Mouse (Mus musculus) megakaryocyte, embryonic 14.5 days (primary cell): ENCODE data around the gene Fxyd3. TPM values are rescaled to one million over a fixed set of nuclear protein-coding genes. Genes with fewer than 3 reads are reported as not detected.

ENCODE experiments used
- H3K27me3 ChIP-seq: replicated peaks from 2 replicates; pipeline ENCODE3; 2012; ENCODE audit warnings: inconsistent platforms
- H3K36me3 ChIP-seq: replicated peaks from 2 replicates; pipeline ENCODE3; 2012; ENCODE audit warnings: low read length, inconsistent platforms, mixed read lengths
- H3K4me1 ChIP-seq: 2 replicates; pipeline ENCODE4 v1.6.1; 2012; ENCODE audit warnings: inconsistent platforms
- H3K4me3 ChIP-seq: replicated peaks from 2 replicates; pipeline ENCODE3; 2012; ENCODE audit warnings: moderate library complexity, mild to moderate bottlenecking, inconsistent platforms
- H3K9me3 ChIP-seq: 2 replicates; pipeline ENCODE4 v1.6.1; 2012; ENCODE audit warnings: inconsistent platforms
- FLI1 ChIP-seq: IDR thresholded peaks from 2 replicates; pipeline ENCODE4 v1.6.1; 2012; ENCODE audit warnings: low read length, inconsistent platforms, mixed read lengths
- GATA1 ChIP-seq: IDR thresholded peaks from 3 replicates; pipeline ENCODE4 v1.6.1; 2012; ENCODE audit warnings: mixed read lengths, low read length, inconsistent platforms, borderline replicate concordance
- polyA plus RNA-seq: library from polyadenylated mRNA; stranded (reverse); fragments of >175 nt; gene quantifications from 2 replicates; pipeline ENCODE4 v1.2.3, GENCODE M21; 2012; ENCODE audit warnings: low replicate concordance; ENCODE audit not compliant: insufficient read depth

Gene Fxyd3
- polyA plus RNA-seq, 1 experiment, result not detected

- Histone ChIP-seq H3K9me3 (peaks cover 6% of the 10 kb centered on the region), H3K27me3 (peaks cover 66% of the 10 kb centered on the region), H3K36me3 (no peaks in the 10 kb centered on the region), H3K4me1 (no peaks in the 10 kb centered on the region), H3K4me3 (no peak overlapping the region)
- no peak for TF ChIP-seq GATA1
- no peak for TF ChIP-seq FLI1
Measured at GRCm38 (mm10) chr7:31073546-31073945, 3.0 kb downstream of the Fxyd3 start.

DNA sequence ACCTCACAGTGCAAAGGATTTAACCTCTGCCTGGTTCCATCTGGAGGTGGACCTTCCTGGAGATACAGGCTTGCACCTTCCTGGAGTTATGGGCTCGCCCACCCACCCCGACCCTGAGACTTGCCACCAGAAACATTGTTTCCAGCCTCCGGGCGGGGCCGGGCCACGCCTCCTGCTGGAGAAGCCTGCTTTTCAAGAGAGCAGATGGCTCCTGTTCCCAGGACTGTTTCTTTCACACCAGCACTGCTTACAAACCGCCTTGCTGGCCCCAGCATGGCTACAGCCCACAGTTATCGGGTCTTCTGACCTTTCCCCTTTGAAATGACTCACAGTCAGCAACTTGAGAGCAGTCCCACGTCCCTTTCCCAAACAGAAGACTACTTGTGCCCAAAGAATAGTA, 4.2 kb downstream of the Fxyd3 start:
- peaks cover 70% of the 10 kb centered on the region for H3K27me3 ChIP-seq
- no peaks in the 10 kb centered on the region for H3K36me3 ChIP-seq
- no peak for TF ChIP-seq GATA1
- no peak overlapping the region for H3K4me3 ChIP-seq
- peaks cover 4% of the 10 kb centered on the region; the same call in 1 of the 2 replicates for H3K4me1 ChIP-seq
- peaks cover 6% of the 10 kb centered on the region for H3K9me3 ChIP-seq

DNA sequence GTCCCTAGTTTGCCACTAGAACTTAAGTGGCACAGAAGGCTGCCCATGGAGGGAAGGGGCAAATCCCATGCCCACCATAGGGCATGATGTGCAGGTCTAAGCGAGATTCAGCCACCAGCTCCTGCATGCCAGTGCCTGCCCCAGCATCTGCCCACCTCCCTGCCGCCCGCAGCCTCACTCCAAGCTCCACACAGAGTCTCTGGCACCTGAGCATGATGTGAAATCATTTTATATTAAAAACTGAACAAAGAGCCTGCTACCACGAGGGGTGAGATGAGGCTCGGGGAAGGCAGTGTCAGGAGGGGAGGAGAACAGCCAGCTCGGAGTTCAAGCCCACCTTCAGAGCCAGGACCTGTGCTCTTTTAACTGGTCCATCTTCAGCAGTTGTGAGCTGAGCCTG, 6.2 kb downstream of the Fxyd3 start:
- H3K9me3 ChIP-seq, result peaks cover 6% of the 10 kb centered on the region
- H3K4me1 ChIP-seq, result peaks cover 4% of the 10 kb centered on the region; the same call in 1 of the 2 replicates
- H3K36me3 ChIP-seq, result no peaks in the 10 kb centered on the region
- H3K27me3 ChIP-seq, result peaks cover 70% of the 10 kb centered on the region
- no peak for TF ChIP-seq FLI1
- TF ChIP-seq GATA1, result no peak
- H3K4me3 ChIP-seq, result peak overlapping the region; percentile 10

- Histone ChIP-seq H3K9me3 (peaks cover 6% of the 10 kb centered on the region), H3K4me3 (no peak overlapping the region), H3K27me3 (peaks cover 77% of the 10 kb centered on the region), H3K4me1 (peaks cover 4% of the 10 kb centered on the region; the same call in 1 of the 2 replicates), H3K36me3 (no peaks in the 10 kb centered on the region)
- TF ChIP-seq FLI1 (no peak), GATA1 (no peak)
Measured at GRCm38 (mm10) chr7:31069491-31069890, 7.0 kb downstream of the Fxyd3 start.

GRCm38 (mm10) chr7:31067836-31068235, 8.7 kb downstream of the Fxyd3 start:
- no peak for TF ChIP-seq FLI1
- no peak for TF ChIP-seq GATA1
- no peak overlapping the region for H3K4me3 ChIP-seq
- peaks cover 83% of the 10 kb centered on the region for H3K27me3 ChIP-seq
- H3K9me3 ChIP-seq, result peaks cover 6% of the 10 kb centered on the region
- H3K36me3 ChIP-seq, result no peaks in the 10 kb centered on the region
- peaks cover 4% of the 10 kb centered on the region; the same call in 1 of the 2 replicates for H3K4me1 ChIP-seq

GRCm38 (mm10) chr7:31063074-31063560, 13.4 kb downstream of the Fxyd3 start:
- Histone ChIP-seq H3K4me1 (peaks cover 10% of the 10 kb centered on the region), H3K4me3 (no peak overlapping the region), H3K27me3 (peaks cover 64% of the 10 kb centered on the region), H3K9me3 (no peaks in the 10 kb centered on the region), H3K36me3 (no peaks in the 10 kb centered on the region)
- TF ChIP-seq GATA1, result no peak
- no peak for TF ChIP-seq FLI1

DNA sequence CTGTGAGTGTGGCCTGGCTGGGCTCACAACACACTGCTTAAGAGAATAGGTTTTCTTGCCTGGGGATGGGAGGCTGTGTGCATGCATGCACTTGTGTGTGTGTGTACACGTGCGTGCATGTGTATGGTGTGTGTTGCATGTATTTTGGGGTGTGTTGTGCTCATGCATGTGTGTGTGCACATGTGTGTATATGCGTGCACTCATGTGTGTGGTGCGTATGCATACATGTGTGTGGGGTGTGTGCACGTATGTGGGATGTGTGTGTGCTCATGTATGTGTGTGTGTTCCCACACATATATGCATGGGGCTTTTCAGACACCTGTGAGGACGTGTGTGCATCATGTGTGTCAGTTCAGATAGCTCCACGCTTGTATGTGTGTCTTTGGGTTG, 15.9 kb downstream of the Fxyd3 start:
- Histone ChIP-seq H3K36me3 (no peaks in the 10 kb centered on the region), H3K4me1 (peaks cover 6% of the 10 kb centered on the region), H3K27me3 (peaks cover 65% of the 10 kb centered on the region), H3K9me3 (no peaks in the 10 kb centered on the region), H3K4me3 (peak overlapping the region; percentile 26)
- no peak for TF ChIP-seq FLI1
- no peak for TF ChIP-seq GATA1

GRCm38 (mm10) chr7:31059919-31060620, 16.4 kb downstream of the Fxyd3 start:
- peaks cover 11% of the 10 kb centered on the region for H3K4me1 ChIP-seq
- H3K36me3 ChIP-seq, result no peaks in the 10 kb centered on the region
- TF ChIP-seq GATA1 (no peak), FLI1 (no peak)
- H3K9me3 ChIP-seq, result no peaks in the 10 kb centered on the region
- peaks cover 66% of the 10 kb centered on the region for H3K27me3 ChIP-seq
- no peak overlapping the region for H3K4me3 ChIP-seq

DNA sequence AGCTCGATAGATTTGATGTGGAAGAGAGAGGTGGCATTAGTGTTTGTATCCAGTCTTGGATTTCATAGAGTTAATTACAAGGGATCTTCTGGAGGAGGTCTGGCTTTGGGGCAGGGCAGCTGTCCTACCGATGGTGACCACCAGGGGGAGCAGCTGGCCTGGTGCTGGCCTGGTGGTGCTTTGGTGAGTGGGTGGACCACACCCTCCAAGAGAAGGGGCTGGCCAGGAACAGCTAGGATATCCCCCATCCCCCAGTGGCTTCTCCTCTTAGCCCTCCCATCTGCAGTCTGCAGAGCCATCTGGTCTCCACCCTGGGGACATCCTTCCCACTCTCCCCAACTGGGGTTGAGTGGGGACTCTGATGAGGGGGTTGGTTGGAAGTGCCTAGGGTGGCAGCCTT, 17.4 kb downstream of the Fxyd3 start, which contains the start of gene Lgi4:
Gene Lgi4 (plus strand): TSS at position 235 of the 400 bp plus-strand sequence.
- Histone ChIP-seq H3K4me3 (no peak within 1 kb of the TSS), H3K4me1 (peaks cover 18% of the 10 kb centered on the region), H3K9me3 (no peaks in the 10 kb centered on the region), H3K27me3 (peaks cover 68% of the 10 kb centered on the region), H3K36me3 (no peaks in the 10 kb centered on the region)
- TF ChIP-seq GATA1 (no peak), FLI1 (no peak)

- no peaks in the 10 kb centered on the region for H3K9me3 ChIP-seq
- H3K4me1 ChIP-seq, result peaks cover 21% of the 10 kb centered on the region
- no peaks in the 10 kb centered on the region for H3K36me3 ChIP-seq
- peaks cover 68% of the 10 kb centered on the region for H3K27me3 ChIP-seq
- no peak overlapping the region for H3K4me3 ChIP-seq
- no peak for TF ChIP-seq FLI1
- no peak for TF ChIP-seq GATA1
Measured at GRCm38 (mm10) chr7:31058211-31058610, 18.3 kb downstream of the Fxyd3 start.

GRCm38 (mm10) chr7:31057730-31058129, 18.8 kb downstream of the Fxyd3 start:
- no peaks in the 10 kb centered on the region for H3K36me3 ChIP-seq
- peaks cover 68% of the 10 kb centered on the region for H3K27me3 ChIP-seq
- H3K9me3 ChIP-seq, result no peaks in the 10 kb centered on the region
- TF ChIP-seq FLI1 (no peak), GATA1 (no peak)
- H3K4me1 ChIP-seq, result peaks cover 25% of the 10 kb centered on the region
- H3K4me3 ChIP-seq, result no peak overlapping the region
